Mouse (Mus musculus): Measurements from ENCODE around the gene Gsap.

- TF ChIP-seq CTCF (IDR thresholded peaks at IDR 0.05; ENCODE audit: low read depth, low read length), result no peak
- TF ChIP-seq POLR2A (IDR thresholded peaks at IDR 0.05; ENCODE audit: extremely low read depth, insufficient read depth, low read length), result no peak
Measured at GRCm38 (mm10) chr5:21175132-21176112, 10.6 kb upstream of the Gsap start.

Measured in liver, adult 2 months (tissue).